20 mouse cellular contexts compared by ENCODE assay signal in the genomic region with DNA sequence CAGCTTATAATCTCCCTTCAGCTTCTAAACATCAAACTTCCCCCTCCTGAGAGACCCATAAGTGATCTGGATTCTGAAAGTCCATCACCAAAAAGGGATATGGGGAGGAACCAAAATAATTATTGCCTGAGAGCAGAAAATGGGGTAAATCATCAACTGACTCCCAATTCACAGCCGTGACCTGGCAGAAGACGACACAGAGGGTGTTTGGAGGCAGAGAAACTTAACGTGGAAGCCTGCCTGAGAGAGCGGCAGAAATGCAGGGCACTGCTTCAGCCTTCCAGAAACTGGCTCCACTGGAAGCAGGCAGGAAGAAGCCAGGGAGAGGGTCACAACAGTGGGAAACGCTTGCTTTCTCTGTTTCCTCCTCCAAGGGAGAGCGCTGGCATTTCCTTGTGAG. TPM values are rescaled to one million over a fixed set of nuclear protein-coding genes. Genes with fewer than 3 reads are reported as not detected.
DNase-seq lines count a peak whose midpoint lies in the region; ATAC-seq lines count a peak whose summit lies in the region.
"Had no signal": no experiment of that assay in that cellular context is flagged by ENCODE, and none has a peak within 500 bp of the region (broad histone marks: within the 10 kb centered on the region; RNA-seq: fewer than 3 reads in every experiment).

No protein-coding gene starts in this region.

- 45% methylated on average over 6 of the region's 6 CpGs for WGBS in kidney, embryonic 16.5 days

- H3K4me1 ChIP-seq in kidney, embryonic 16.5 days (ENCODE audit: insufficient read depth, low read length): peaks cover 42% of the 10 kb centered on the region

- no peaks in the 10 kb centered on the region for H3K27me3 ChIP-seq in kidney, embryonic 16.5 days (ENCODE audit: insufficient read depth, low read length)
- H3K27me3 ChIP-seq: embryonic facial prominence, embryonic 15.5 days; heart, embryonic 13.5 days had no signal

- H3K4me3 ChIP-seq in kidney, embryonic 16.5 days (ENCODE audit: low read length): no peak overlapping the region
- H3K4me3 ChIP-seq: embryonic facial prominence, embryonic 15.5 days; erythroblast, embryonic 14.5 days; forebrain, embryonic 10.5 days; forebrain, embryonic 15.5 days; heart, embryonic 13.5 days; hindbrain, embryonic 12.5 days had no signal

- no peaks in the 10 kb centered on the region for H3K36me3 ChIP-seq in kidney, embryonic 16.5 days (ENCODE audit: insufficient read depth, low read length)
- H3K36me3 ChIP-seq: embryonic facial prominence, embryonic 15.5 days; forebrain, embryonic 10.5 days; forebrain, embryonic 15.5 days; heart, embryonic 13.5 days; hindbrain, embryonic 12.5 days had no signal

- no peak for ATAC-seq in kidney, embryonic 16.5 days (ENCODE audit: low FRiP score, low TSS enrichment)
- ATAC-seq: forebrain, embryonic 15.5 days had no signal

- no peak overlapping the region for H3K9ac ChIP-seq in kidney, embryonic 16.5 days (replicated peaks; ENCODE audit: low read length)
- H3K9ac ChIP-seq: embryonic facial prominence, embryonic 15.5 days; forebrain, embryonic 15.5 days; heart, embryonic 13.5 days; hindbrain, embryonic 12.5 days had no signal

- H3K9me3 ChIP-seq in kidney, embryonic 16.5 days (ENCODE audit: low read length): no peaks in the 10 kb centered on the region
- H3K9me3 ChIP-seq: embryonic facial prominence, embryonic 15.5 days; forebrain, embryonic 10.5 days; forebrain, embryonic 15.5 days; heart, embryonic 13.5 days; hindbrain, embryonic 12.5 days had no signal

- DNase-seq in kidney, adult 18-20 months: peak; percentile 28
- DNase-seq in kidney, postnatal 14 days: peak; percentile 14
- DNase-seq in kidney, postnatal 10 days: no peak
- DNase-seq in kidney, postnatal 25 days: peak; percentile 13 to 50
- no peak for DNase-seq in retina, postnatal 1 day
- DNase-seq in urinary bladder, postnatal 14 days (ENCODE audit: low spot score): no peak
- DNase-seq: adrenal gland, postnatal 14 days; cerebellum, adult 11-12 months; cerebellum, adult 9-10 months; cerebellum, postnatal 25 days; gastrocnemius, postnatal 36 days; heart, adult 11 months; heart, postnatal 36 days had no signal

- no peak overlapping the region for H3K27ac ChIP-seq in kidney, embryonic 16.5 days (ENCODE audit: low read length)
- H3K27ac ChIP-seq: embryonic facial prominence, embryonic 15.5 days; forebrain, embryonic 10.5 days; forebrain, embryonic 15.5 days; heart, embryonic 13.5 days; hindbrain, embryonic 12.5 days had no signal

- H3K4me2 ChIP-seq in kidney, embryonic 16.5 days (replicated peaks; ENCODE audit: low read depth, low read length): no peak overlapping the region
- H3K4me2 ChIP-seq: embryonic facial prominence, embryonic 15.5 days; forebrain, embryonic 15.5 days; heart, embryonic 13.5 days; hindbrain, embryonic 12.5 days had no signal

RNA-seq across cellular contexts. Expression of gene Bnc2, which starts 35.9 kb away (rescaled TPM):
- 7.6 and 8.1 TPM in 2 replicates for polyA plus RNA-seq in kidney, embryonic 16.5 days (2015; fragmentation: Nextera tagmentation; extraction: Ambion mirVana)
- polyA plus RNA-seq: erythroblast, embryonic 14.5 days had no signal

Comparison
In these comparisons a context has a peak if more than half of its experiments do, and no peak if none do; other contexts are left out.
1. DNase-seq: peak in kidney, adult 18-20 months (single experiment), kidney, postnatal 14 days (single experiment) and kidney, postnatal 25 days (2 of 2); none in kidney, postnatal 10 days (single experiment), retina, postnatal 1 day (single experiment) and urinary bladder, postnatal 14 days (single experiment).